Mouse (Mus musculus) hindbrain, postnatal 0 days (tissue): ENCODE results near the gene Pigu. TPM values are rescaled to one million over a fixed set of nuclear protein-coding genes. Genes with fewer than 3 reads are reported as not detected.

ENCODE experiments used
- ATAC-seq: fragments of 200-750 bp; cut with Nextera tagmentation; 2 replicates; pipeline ENCODE4 v1.8.0; 2017; ENCODE audit warnings: mild to moderate bottlenecking, moderate TSS enrichment, moderate library complexity
- DNase-seq: peaks from one replicate; pipeline ENCODE4 v3.0.0-alpha.2; 2015; ENCODE audit warnings: low spot score
- H3K27ac ChIP-seq: fragments of 300-500 bp; sonication (generic); 2 replicates; pipeline ENCODE4 v1.5.1; 2014; ENCODE audit warnings: mild to moderate bottlenecking
- H3K27me3 ChIP-seq: fragments of 300-500 bp; sonication (generic); 2 replicates; pipeline ENCODE4 v1.6.1; 2014; ENCODE audit warnings: low read length, mixed read lengths; ENCODE audit not compliant: insufficient read depth
- H3K36me3 ChIP-seq: fragments of 300-500 bp; sonication (generic); 2 replicates; pipeline ENCODE4 v1.6.1; 2014; ENCODE audit warnings: low read length, mixed read lengths; ENCODE audit not compliant: insufficient read depth
- H3K4me1 ChIP-seq: fragments of 300-500 bp; sonication (generic); 2 replicates; pipeline ENCODE4 v1.6.1; 2014; ENCODE audit warnings: antibody characterized with exemption, low read length, mixed read lengths; ENCODE audit not compliant: insufficient read depth
- H3K4me2 ChIP-seq: fragments of 300-500 bp; sonication (generic); 2 replicates; pipeline ENCODE4 v1.6.1; 2014; ENCODE audit warnings: low read depth, mild to moderate bottlenecking, low read length, moderate library complexity, mixed read lengths
- H3K4me3 ChIP-seq: fragments of 300-500 bp; sonication (generic); 2 replicates; pipeline ENCODE4 v1.5.1; 2014; ENCODE audit warnings: low read length
- H3K9ac ChIP-seq: fragments of 300-500 bp; sonication (generic); replicated peaks from 2 replicates; pipeline ENCODE4 v1.6.1; 2014; ENCODE audit warnings: mild to moderate bottlenecking, low read length, moderate library complexity, mixed read lengths
- H3K9me3 ChIP-seq: fragments of 300-500 bp; sonication (generic); 2 replicates; pipeline ENCODE4 v1.6.1; 2016; ENCODE audit warnings: low read length, mixed read lengths
- CTCF ChIP-seq: IDR thresholded peaks from 2 replicates; pipeline ENCODE4 v1.5.1; 2016; ENCODE audit warnings: antibody characterized with exemption, control low read depth, low read depth
- WGBS: fragments of 180-500 bp; shearing (Covaris S2); extraction: QIAGEN DNeasy Blood & Tissue Kit; methylation state at CpG from one replicate; pipeline ENCODE4 v1.1.7; 2014; 5-methylcytosine and 5-hydroxymethylcytosine counted together
- polyA plus RNA-seq: library from polyadenylated mRNA; unstranded; fragments of >200 nt; fragmentation: Nextera tagmentation; extraction: Ambion mirVana; gene quantifications from 2 replicates; pipeline ENCODE4 v1.2.1, GENCODE M21; 2015
- total RNA-seq: library from RNA; depleted of rRNA; stranded (reverse); fragments of >200 nt; gene quantifications from 2 replicates; pipeline ENCODE4 v1.2.3, GENCODE M21; 2014

Gene Pigu
- total and polyA plus RNA-seq, 2 experiments from 2014 or later, result 49.7 to 53.3 TPM

GRCm38 (mm10) chr2:155293382-155293781 is 63.8 kb downstream of the Pigu start:
- no peak for ATAC-seq
- H3K36me3 ChIP-seq, result peaks cover 62% of the 10 kb centered on the region

GRCm38 (mm10) chr2:155290066-155290465 is 67.2 kb downstream of the Pigu start:
- Histone ChIP-seq H3K4me2 (no peak overlapping the region), H3K27me3 (no peaks in the 10 kb centered on the region), H3K9ac (no peak overlapping the region), H3K36me3 (peaks cover 38% of the 10 kb centered on the region), H3K4me3 (no peak overlapping the region), H3K9me3 (no peaks in the 10 kb centered on the region), H3K4me1 (no peaks in the 10 kb centered on the region), H3K27ac (no peak overlapping the region)
- DNase-seq, result no peak
- WGBS, result 95% methylated on average over 8 of the region's 8 CpGs
- ATAC-seq, result no peak
- no peak for TF ChIP-seq CTCF

More at GRCm38 (mm10) chr2:155293382-155293781, 63.8 kb downstream of the Pigu start:
- H3K27me3 ChIP-seq, result no peaks in the 10 kb centered on the region
- no peaks in the 10 kb centered on the region for H3K9me3 ChIP-seq
- no peaks in the 10 kb centered on the region for H3K4me1 ChIP-seq
- no peak overlapping the region for H3K9ac ChIP-seq
- no peak overlapping the region for H3K27ac ChIP-seq
- TF ChIP-seq CTCF, result no peak
- DNase-seq, result no peak
- no peak overlapping the region for H3K4me2 ChIP-seq
- H3K4me3 ChIP-seq, result no peak overlapping the region
- 82% methylated on average over 2 of the region's 2 CpGs for WGBS

GRCm38 (mm10) chr2:155287456-155288250 is 69.6 kb downstream of the Pigu start:
- H3K4me1 ChIP-seq, result no peaks in the 10 kb centered on the region
- H3K4me2 ChIP-seq, result no peak overlapping the region
- no peaks in the 10 kb centered on the region for H3K27me3 ChIP-seq
- H3K36me3 ChIP-seq, result peaks cover 30% of the 10 kb centered on the region; the same call in 1 of the 2 replicates
- H3K9me3 ChIP-seq, result no peaks in the 10 kb centered on the region
- H3K4me3 ChIP-seq, result no peak overlapping the region
- TF ChIP-seq CTCF, result no peak
- no peak for DNase-seq
- 84% methylated on average over 4 of the region's 4 CpGs for WGBS
- ATAC-seq, result no peak
- H3K27ac ChIP-seq, result no peak overlapping the region
- H3K9ac ChIP-seq, result no peak overlapping the region

DNA sequence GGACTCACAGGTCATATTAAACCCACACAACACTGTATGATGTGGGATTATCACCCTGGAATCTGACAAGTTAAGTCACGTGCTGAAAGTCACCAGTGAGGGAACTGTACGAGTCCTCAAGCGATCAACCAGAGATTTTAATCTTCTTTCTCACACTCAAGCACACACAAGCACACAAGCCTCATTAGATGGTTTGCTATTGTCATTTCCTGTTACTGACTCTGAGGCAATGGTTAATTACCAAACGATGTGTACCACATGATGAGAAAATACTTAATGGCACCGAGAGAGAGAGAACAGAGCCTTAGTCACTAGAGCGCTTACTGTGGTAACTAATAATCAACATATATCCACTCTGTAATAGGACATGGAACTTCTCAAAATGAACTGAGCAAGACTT is 71.5 kb downstream of the Pigu start:
- H3K4me3 ChIP-seq, result no peak overlapping the region
- no peaks in the 10 kb centered on the region for H3K4me1 ChIP-seq
- WGBS, result 83% methylated on average over 6 of the region's 6 CpGs
- peaks cover 15% of the 10 kb centered on the region; the same call in 1 of the 2 replicates for H3K36me3 ChIP-seq
- no peak for DNase-seq
- no peak for ATAC-seq
- no peak overlapping the region for H3K4me2 ChIP-seq
- no peaks in the 10 kb centered on the region for H3K9me3 ChIP-seq
- no peak overlapping the region for H3K27ac ChIP-seq
- no peak overlapping the region for H3K9ac ChIP-seq
- TF ChIP-seq CTCF, result no peak
- no peaks in the 10 kb centered on the region for H3K27me3 ChIP-seq

DNA sequence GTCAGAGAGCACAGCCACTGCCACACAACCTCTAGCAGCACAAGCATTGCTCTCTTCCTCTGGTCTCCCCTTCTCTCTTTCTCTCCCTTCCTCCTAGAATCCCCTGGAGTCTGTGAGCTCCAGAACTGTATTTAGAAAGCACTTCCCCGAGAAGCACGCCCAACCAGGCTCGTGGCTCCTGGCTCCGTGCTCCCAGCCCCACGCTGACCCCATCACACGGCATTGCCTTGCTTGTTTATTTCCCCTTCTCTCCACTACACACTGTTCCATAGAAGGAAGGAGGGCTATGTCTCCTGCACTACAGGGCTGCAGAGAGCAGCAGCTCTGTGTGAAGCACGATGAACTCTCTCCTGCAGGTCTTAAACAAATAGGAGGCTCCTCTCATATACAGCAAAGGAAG is 72.6 kb downstream of the Pigu start:
- no peak overlapping the region for H3K4me3 ChIP-seq
- H3K4me1 ChIP-seq, result no peaks in the 10 kb centered on the region
- H3K9ac ChIP-seq, result no peak overlapping the region
- no peak for DNase-seq
- H3K27me3 ChIP-seq, result no peaks in the 10 kb centered on the region
- 80% methylated on average over 7 of the region's 7 CpGs for WGBS
- H3K27ac ChIP-seq, result no peak overlapping the region
- ATAC-seq, result no peak
- H3K4me2 ChIP-seq, result no peak overlapping the region
- H3K9me3 ChIP-seq, result no peaks in the 10 kb centered on the region
- TF ChIP-seq CTCF, result no peak
- peaks cover 6% of the 10 kb centered on the region; the same call in 1 of the 2 replicates for H3K36me3 ChIP-seq

- no peak for TF ChIP-seq CTCF
- Histone ChIP-seq H3K27ac (no peak overlapping the region), H3K9ac (no peak overlapping the region), H3K9me3 (no peaks in the 10 kb centered on the region), H3K4me3 (no peak overlapping the region), H3K36me3 (peaks cover 7% of the 10 kb centered on the region; the same call in 1 of the 2 replicates), H3K27me3 (no peaks in the 10 kb centered on the region), H3K4me2 (no peak overlapping the region), H3K4me1 (no peaks in the 10 kb centered on the region)
- ATAC-seq (no peak), DNase-seq (no peak)
- 76% methylated on average over 4 of the region's 4 CpGs for WGBS
These were observed 73.4 kb downstream of the Pigu start for GRCm38 (mm10) chr2:155283793-155284192.

DNA sequence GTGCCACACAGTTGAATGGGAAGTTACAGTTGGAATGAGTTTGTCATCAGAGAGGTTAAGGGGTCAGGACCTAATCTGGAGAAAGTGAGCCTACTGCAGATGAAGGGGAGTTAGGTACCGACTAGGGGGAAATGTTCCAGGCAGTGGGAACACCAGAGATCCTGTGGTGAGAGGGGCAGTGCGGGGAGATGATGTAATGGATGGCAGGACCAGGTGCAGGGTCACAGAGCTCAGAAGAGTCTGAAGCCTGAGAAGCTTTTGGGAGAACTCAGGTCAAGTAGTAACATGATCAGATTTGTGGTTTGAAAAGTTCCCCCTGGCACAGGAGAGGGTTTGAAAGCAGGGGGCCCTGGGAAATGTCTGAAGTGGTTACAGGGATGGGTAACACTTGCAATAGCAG is 77.1 kb downstream of the Pigu start:
- 68% methylated on average over 2 of the region's 2 CpGs for WGBS
- no peak overlapping the region for H3K4me3 ChIP-seq
- peaks cover 4% of the 10 kb centered on the region; the same call in 1 of the 2 replicates for H3K36me3 ChIP-seq
- H3K4me2 ChIP-seq, result no peak overlapping the region
- H3K9me3 ChIP-seq, result no peaks in the 10 kb centered on the region
- H3K4me1 ChIP-seq, result no peaks in the 10 kb centered on the region; the same call in 1 of the 2 replicates
- DNase-seq (no peak), ATAC-seq (no peak)
- no peak overlapping the region for H3K9ac ChIP-seq
- TF ChIP-seq CTCF, result no peak
- no peak overlapping the region for H3K27ac ChIP-seq
- no peaks in the 10 kb centered on the region for H3K27me3 ChIP-seq
